Mouse (Mus musculus): Measurements from ENCODE around the gene Icam4.
"Not testable (repeated sequence)": the region's sequence is repeated elsewhere in the genome, so short reads cannot be mapped to it uniquely, and the experiment has no call there.

Gene Icam4

GRCm38 (mm10) chr9:21030055-21030600 lies 955 bp downstream of the Icam4 start:
- in situ Hi-C loops (cut with MboI; ENCODE audit: low pct_unique_long_range_greater_than_20kb in 1 of 2, low sequenced_read_pairs in 2 of 2, unreplicated experiment in 1 of 2), result no loop called here

GRCm38 (mm10) chr9:21030781-21031250 lies 1.6 kb downstream of the Icam4 start:
- in situ Hi-C loops (cut with MboI; ENCODE audit: low pct_unique_long_range_greater_than_20kb in 1 of 2, low sequenced_read_pairs in 2 of 2, unreplicated experiment in 1 of 2), result no loop called here

- in situ Hi-C loops (cut with MboI; ENCODE audit: low pct_unique_long_range_greater_than_20kb in 1 of 2, low sequenced_read_pairs in 2 of 2, unreplicated experiment in 1 of 2), result no loop called here
Observed at GRCm38 (mm10) chr9:21031251-21031895, 2.2 kb downstream of the Icam4 start.

GRCm38 (mm10) chr9:21031896-21032351 lies 2.8 kb downstream of the Icam4 start, which contains the start of gene Icam5:
Icam5 (plus strand) TSS chr9:21032073.
- in situ Hi-C loops (cut with MboI; ENCODE audit: low pct_unique_long_range_greater_than_20kb in 1 of 2, low sequenced_read_pairs in 2 of 2, unreplicated experiment in 1 of 2), result no loop called here

GRCm38 (mm10) chr9:21032491-21032890 lies 3.3 kb downstream of the Icam4 start:
- in situ Hi-C loops (cut with MboI; ENCODE audit: low pct_unique_long_range_greater_than_20kb in 1 of 2, low sequenced_read_pairs in 2 of 2, unreplicated experiment in 1 of 2), result no loop called here

- in situ Hi-C loops (cut with MboI; ENCODE audit: low pct_unique_long_range_greater_than_20kb in 1 of 2, low sequenced_read_pairs in 2 of 2, unreplicated experiment in 1 of 2), result no loop called here
Observed at GRCm38 (mm10) chr9:21033136-21033535, 4.0 kb downstream of the Icam4 start.

GRCm38 (mm10) chr9:21034481-21035085 lies 5.4 kb downstream of the Icam4 start:
- in situ Hi-C loops (cut with MboI; ENCODE audit: low pct_unique_long_range_greater_than_20kb in 1 of 2, low sequenced_read_pairs in 2 of 2, unreplicated experiment in 1 of 2), result no loop called here

- in situ Hi-C loops (cut with MboI; ENCODE audit: low pct_unique_long_range_greater_than_20kb in 1 of 2, low sequenced_read_pairs in 2 of 2, unreplicated experiment in 1 of 2), result no loop called here
Observed at GRCm38 (mm10) chr9:21035586-21035985, 6.4 kb downstream of the Icam4 start.

GRCm38 (mm10) chr9:21036161-21036560 lies 7.0 kb downstream of the Icam4 start:
- in situ Hi-C loops (cut with MboI; ENCODE audit: low pct_unique_long_range_greater_than_20kb in 1 of 2, low sequenced_read_pairs in 2 of 2, unreplicated experiment in 1 of 2), result no loop called here

- in situ Hi-C loops (cut with MboI; ENCODE audit: low pct_unique_long_range_greater_than_20kb in 1 of 2, low sequenced_read_pairs in 2 of 2, unreplicated experiment in 1 of 2), result no loop called here
Observed at GRCm38 (mm10) chr9:21036666-21037065, 7.5 kb downstream of the Icam4 start.

GRCm38 (mm10) chr9:21037481-21037891 lies 8.3 kb downstream of the Icam4 start:
- in situ Hi-C loops (cut with MboI; ENCODE audit: low pct_unique_long_range_greater_than_20kb in 1 of 2, low sequenced_read_pairs in 2 of 2, unreplicated experiment in 1 of 2), result no loop called here

GRCm38 (mm10) chr9:21039779-21040178 lies 10.6 kb downstream of the Icam4 start:
- in situ Hi-C loops (cut with MboI; ENCODE audit: low pct_unique_long_range_greater_than_20kb in 1 of 2, low sequenced_read_pairs in 2 of 2, unreplicated experiment in 1 of 2), result no loop called here

GRCm38 (mm10) chr9:21041308-21041707 lies 12.1 kb downstream of the Icam4 start:
- in situ Hi-C loops (cut with MboI; ENCODE audit: low pct_unique_long_range_greater_than_20kb in 1 of 2, low sequenced_read_pairs in 2 of 2, unreplicated experiment in 1 of 2), result no loop called here

- in situ Hi-C loops (cut with MboI; ENCODE audit: low pct_unique_long_range_greater_than_20kb in 1 of 2, low sequenced_read_pairs in 2 of 2, unreplicated experiment in 1 of 2), result no loop called here
Observed at GRCm38 (mm10) chr9:21043563-21043962, 14.4 kb downstream of the Icam4 start.

GRCm38 (mm10) chr9:21044785-21045184 lies 15.6 kb downstream of the Icam4 start:
- in situ Hi-C loops (cut with MboI; ENCODE audit: low pct_unique_long_range_greater_than_20kb in 1 of 2, low sequenced_read_pairs in 2 of 2, unreplicated experiment in 1 of 2), result not testable (repeated sequence)

GRCm38 (mm10) chr9:21045235-21045634 lies 16.1 kb downstream of the Icam4 start:
- in situ Hi-C loops (cut with MboI; ENCODE audit: low pct_unique_long_range_greater_than_20kb in 1 of 2, low sequenced_read_pairs in 2 of 2, unreplicated experiment in 1 of 2), result no loop called here

- in situ Hi-C loops (cut with MboI; ENCODE audit: low pct_unique_long_range_greater_than_20kb in 1 of 2, low sequenced_read_pairs in 2 of 2, unreplicated experiment in 1 of 2), result no loop called here
Observed at GRCm38 (mm10) chr9:21051578-21051977, 22.4 kb downstream of the Icam4 start.

GRCm38 (mm10) chr9:21062928-21063327 lies 33.8 kb downstream of the Icam4 start:
- in situ Hi-C loops (cut with MboI; ENCODE audit: low pct_unique_long_range_greater_than_20kb in 1 of 2, low sequenced_read_pairs in 2 of 2, unreplicated experiment in 1 of 2), result no loop called here

GRCm38 (mm10) chr9:21067006-21067684 lies 38.0 kb downstream of the Icam4 start, which contains the start of gene Zglp1:
Zglp1 (minus strand) TSS chr9:21067093.
- in situ Hi-C loops (cut with MboI; ENCODE audit: low pct_unique_long_range_greater_than_20kb in 1 of 2, low sequenced_read_pairs in 2 of 2, unreplicated experiment in 1 of 2), result no loop called here

Data from mouse embryonic stem cell (cell line).